Mouse (Mus musculus) hindbrain, postnatal 0 days (tissue): ENCODE measurements around the gene 3830406C13Rik. TPM values are rescaled to one million over a fixed set of nuclear protein-coding genes. Genes with fewer than 3 reads are reported as not detected.

Experiments
- ATAC-seq: fragments of 200-750 bp; cut with Nextera tagmentation; 2 replicates; pipeline ENCODE4 v1.8.0; 2017; ENCODE audit warnings: mild to moderate bottlenecking, moderate TSS enrichment, moderate library complexity
- DNase-seq: peaks from one replicate; pipeline ENCODE4 v3.0.0-alpha.2; 2015; ENCODE audit warnings: low spot score
- H3K27ac ChIP-seq: fragments of 300-500 bp; sonication (generic); 2 replicates; pipeline ENCODE4 v1.5.1; 2014; ENCODE audit warnings: mild to moderate bottlenecking
- H3K27me3 ChIP-seq: fragments of 300-500 bp; sonication (generic); 2 replicates; pipeline ENCODE4 v1.6.1; 2014; ENCODE audit warnings: low read length, mixed read lengths; ENCODE audit not compliant: insufficient read depth
- H3K36me3 ChIP-seq: fragments of 300-500 bp; sonication (generic); 2 replicates; pipeline ENCODE4 v1.6.1; 2014; ENCODE audit warnings: low read length, mixed read lengths; ENCODE audit not compliant: insufficient read depth
- H3K4me1 ChIP-seq: fragments of 300-500 bp; sonication (generic); 2 replicates; pipeline ENCODE4 v1.6.1; 2014; ENCODE audit warnings: antibody characterized with exemption, low read length, mixed read lengths; ENCODE audit not compliant: insufficient read depth
- H3K4me2 ChIP-seq: fragments of 300-500 bp; sonication (generic); 2 replicates; pipeline ENCODE4 v1.6.1; 2014; ENCODE audit warnings: low read depth, mild to moderate bottlenecking, low read length, moderate library complexity, mixed read lengths
- H3K4me3 ChIP-seq: fragments of 300-500 bp; sonication (generic); 2 replicates; pipeline ENCODE4 v1.5.1; 2014; ENCODE audit warnings: low read length
- H3K9ac ChIP-seq: fragments of 300-500 bp; sonication (generic); replicated peaks from 2 replicates; pipeline ENCODE4 v1.6.1; 2014; ENCODE audit warnings: mild to moderate bottlenecking, low read length, moderate library complexity, mixed read lengths
- H3K9me3 ChIP-seq: fragments of 300-500 bp; sonication (generic); 2 replicates; pipeline ENCODE4 v1.6.1; 2016; ENCODE audit warnings: low read length, mixed read lengths
- CTCF ChIP-seq: IDR thresholded peaks from 2 replicates; pipeline ENCODE4 v1.5.1; 2016; ENCODE audit warnings: antibody characterized with exemption, control low read depth, low read depth
- WGBS: fragments of 180-500 bp; shearing (Covaris S2); extraction: QIAGEN DNeasy Blood & Tissue Kit; methylation state at CpG from one replicate; pipeline ENCODE4 v1.1.7; 2014; 5-methylcytosine and 5-hydroxymethylcytosine counted together
- polyA plus RNA-seq: library from polyadenylated mRNA; unstranded; fragments of >200 nt; fragmentation: Nextera tagmentation; extraction: Ambion mirVana; gene quantifications from 2 replicates; pipeline ENCODE4 v1.2.1, GENCODE M21; 2015
- total RNA-seq: library from RNA; depleted of rRNA; stranded (reverse); fragments of >200 nt; gene quantifications from 2 replicates; pipeline ENCODE4 v1.2.3, GENCODE M21; 2014

3830406C13Rik gene
- total and polyA plus RNA-seq, 2 experiments from 2014 or later = 15.3 to 42.0 TPM

DNA sequence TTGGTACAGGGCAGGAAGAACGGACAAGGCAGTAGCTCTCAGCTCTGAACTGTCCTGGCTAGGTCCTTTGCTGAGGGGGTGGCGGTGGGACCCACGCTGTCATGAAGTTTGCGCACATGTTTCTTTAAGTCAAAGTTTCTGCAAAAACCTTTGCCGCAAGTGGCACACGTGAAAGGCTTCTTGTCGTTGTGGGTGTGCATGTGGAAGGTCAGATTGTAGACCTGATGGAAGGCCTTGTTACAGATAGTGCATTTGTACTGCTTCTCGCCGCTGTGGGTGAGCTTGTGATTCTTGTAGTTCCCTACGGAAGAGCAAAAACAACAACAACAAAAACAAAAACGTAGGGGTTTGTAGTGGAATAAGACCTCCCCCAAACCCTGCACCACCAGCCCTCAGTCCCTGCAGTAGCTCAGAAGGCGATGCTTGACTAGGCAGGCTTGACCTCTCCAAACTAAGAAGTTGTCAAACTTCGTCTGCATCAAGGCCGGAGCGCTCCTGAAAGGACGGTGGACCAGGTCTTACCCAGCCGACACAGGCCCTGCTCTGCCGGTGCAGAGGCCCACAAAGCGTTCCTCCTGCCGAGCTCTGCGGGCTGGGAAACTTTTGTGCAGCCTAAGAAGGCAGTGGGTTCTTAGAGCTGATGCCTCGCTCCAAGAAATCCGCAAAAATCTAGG, 58.6 kb downstream of the 3830406C13Rik start:
- Histone ChIP-seq H3K27me3 (peaks cover 74% of the 10 kb centered on the region), H3K9ac (no peak overlapping the region), H3K9me3 (no peaks in the 10 kb centered on the region), H3K4me2 (no peak overlapping the region), H3K4me1 (peaks cover 4% of the 10 kb centered on the region; the same call in 1 of the 2 replicates), H3K36me3 (no peaks in the 10 kb centered on the region), H3K27ac (no peak overlapping the region), H3K4me3 (no peak overlapping the region)
- DNase-seq = no peak
- WGBS = 5% methylated on average over 23 of the region's 23 CpGs
- TF ChIP-seq CTCF = no peak
- no peak for ATAC-seq

DNA sequence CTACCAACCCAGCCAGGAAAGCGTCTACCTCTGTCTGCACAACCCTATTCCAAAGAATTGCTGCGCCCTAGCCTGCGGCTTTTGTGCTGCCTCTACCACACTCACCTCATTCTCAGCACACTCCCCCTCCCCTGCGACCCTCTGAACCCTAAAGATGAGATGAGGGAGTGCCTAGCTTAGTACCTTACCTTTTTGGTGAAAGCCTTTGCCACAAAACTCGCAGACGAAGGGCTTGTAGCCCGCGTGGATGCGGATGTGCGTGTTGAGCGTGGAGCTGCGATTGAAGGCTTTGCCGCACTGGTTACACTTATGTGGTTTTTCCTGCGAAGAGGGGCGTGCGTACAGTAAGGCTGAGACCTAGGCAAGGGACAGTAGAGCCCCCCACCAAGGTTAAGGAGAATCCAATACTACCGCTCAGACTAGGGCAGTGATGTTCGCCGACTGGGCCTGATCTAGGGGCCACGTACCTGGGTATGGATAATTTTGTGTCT, 59.5 kb downstream of the 3830406C13Rik start:
- Histone ChIP-seq H3K27me3 (peaks cover 83% of the 10 kb centered on the region), H3K9me3 (no peaks in the 10 kb centered on the region), H3K4me1 (no peaks in the 10 kb centered on the region), H3K4me3 (no peak overlapping the region), H3K27ac (no peak overlapping the region), H3K9ac (no peak overlapping the region), H3K36me3 (no peaks in the 10 kb centered on the region), H3K4me2 (no peak overlapping the region)
- no peak for TF ChIP-seq CTCF
- ATAC-seq (no peak), DNase-seq (no peak)
- WGBS = 2% methylated on average over 20 of the region's 20 CpGs

DNA sequence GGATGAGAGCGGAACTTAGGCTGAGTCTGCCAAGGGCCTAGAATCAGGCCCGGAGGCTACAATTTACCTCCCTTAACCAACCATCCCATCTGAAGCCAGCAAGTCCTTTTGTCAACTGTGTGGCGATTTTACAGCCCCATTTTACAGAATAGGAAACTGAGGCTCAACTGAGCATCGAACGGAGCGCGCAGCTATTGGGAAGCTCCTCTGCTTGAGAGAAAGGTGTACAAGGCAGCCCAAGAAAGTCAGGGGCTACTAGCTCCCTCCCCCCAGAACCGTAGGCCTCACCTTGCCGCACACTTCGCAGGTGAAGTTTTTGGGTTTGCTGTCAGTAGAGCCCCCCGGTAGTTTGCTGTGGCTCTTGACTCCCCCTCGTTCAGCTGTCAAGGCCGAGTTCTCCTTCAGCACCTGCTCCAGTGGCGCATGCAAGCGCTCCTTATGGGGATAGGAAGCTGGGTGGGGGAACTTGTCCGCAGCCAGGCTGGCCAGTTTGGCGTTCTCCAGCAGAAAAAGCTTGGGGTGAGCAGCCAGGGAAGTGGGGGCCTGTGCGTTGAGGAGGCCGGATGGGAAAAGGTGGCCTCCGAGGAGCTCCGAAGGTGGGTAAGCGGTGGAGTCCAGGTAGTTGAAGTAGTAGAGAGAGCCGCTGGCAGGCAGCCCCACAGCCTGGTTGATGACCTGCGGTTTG, 60.2 kb downstream of the 3830406C13Rik start:
- Histone ChIP-seq H3K27ac (no peak overlapping the region), H3K27me3 (peaks cover 85% of the 10 kb centered on the region), H3K4me1 (no peaks in the 10 kb centered on the region), H3K9ac (no peak overlapping the region), H3K4me3 (no peak overlapping the region; the same call in 1 of the 2 replicates), H3K36me3 (no peaks in the 10 kb centered on the region), H3K9me3 (no peaks in the 10 kb centered on the region), H3K4me2 (peak overlapping the region; percentile 31; the same call in 1 of the 2 replicates)
- 3% methylated on average over 24 of the region's 24 CpGs for WGBS
- DNase-seq (no peak), ATAC-seq (no peak)
- TF ChIP-seq CTCF = no peak

DNA sequence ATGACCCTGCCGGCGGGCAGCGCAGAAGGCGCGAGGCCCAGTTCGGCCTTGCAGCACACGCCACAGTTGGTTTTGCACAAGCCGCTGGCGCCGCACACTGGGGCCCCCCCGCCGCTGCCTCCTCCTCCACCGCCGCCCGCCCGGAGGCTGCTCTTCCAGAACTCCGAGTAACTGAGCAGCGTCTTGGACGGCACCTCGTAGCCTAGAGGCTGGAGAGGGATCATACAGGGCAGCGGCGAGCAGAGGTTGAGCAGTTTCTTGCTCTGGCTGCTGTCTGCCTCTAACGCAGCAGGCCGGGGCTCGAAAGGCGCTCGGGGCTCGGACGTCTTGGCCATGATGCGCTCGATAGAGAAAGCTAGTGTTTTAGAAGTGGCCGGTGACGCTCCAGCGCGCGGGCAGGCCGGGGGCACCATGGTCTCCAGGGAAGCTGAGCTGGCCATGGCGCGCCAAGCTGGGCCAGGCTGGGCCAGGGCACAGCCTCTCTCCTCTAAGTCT, 60.8 kb downstream of the 3830406C13Rik start:
- ATAC-seq = no peak
- Histone ChIP-seq H3K4me1 (no peaks in the 10 kb centered on the region), H3K27me3 (peaks cover 85% of the 10 kb centered on the region), H3K36me3 (no peaks in the 10 kb centered on the region), H3K4me2 (peak overlapping the region; percentile 31; the same call in 1 of the 2 replicates), H3K9ac (no peak overlapping the region), H3K9me3 (no peaks in the 10 kb centered on the region), H3K27ac (no peak overlapping the region), H3K4me3 (peak overlapping the region; percentile 15; the same call in 1 of the 2 replicates)
- DNase-seq = no peak
- under 1% methylated on average over 39 of the region's 39 CpGs for WGBS
- TF ChIP-seq CTCF = no peak

DNA sequence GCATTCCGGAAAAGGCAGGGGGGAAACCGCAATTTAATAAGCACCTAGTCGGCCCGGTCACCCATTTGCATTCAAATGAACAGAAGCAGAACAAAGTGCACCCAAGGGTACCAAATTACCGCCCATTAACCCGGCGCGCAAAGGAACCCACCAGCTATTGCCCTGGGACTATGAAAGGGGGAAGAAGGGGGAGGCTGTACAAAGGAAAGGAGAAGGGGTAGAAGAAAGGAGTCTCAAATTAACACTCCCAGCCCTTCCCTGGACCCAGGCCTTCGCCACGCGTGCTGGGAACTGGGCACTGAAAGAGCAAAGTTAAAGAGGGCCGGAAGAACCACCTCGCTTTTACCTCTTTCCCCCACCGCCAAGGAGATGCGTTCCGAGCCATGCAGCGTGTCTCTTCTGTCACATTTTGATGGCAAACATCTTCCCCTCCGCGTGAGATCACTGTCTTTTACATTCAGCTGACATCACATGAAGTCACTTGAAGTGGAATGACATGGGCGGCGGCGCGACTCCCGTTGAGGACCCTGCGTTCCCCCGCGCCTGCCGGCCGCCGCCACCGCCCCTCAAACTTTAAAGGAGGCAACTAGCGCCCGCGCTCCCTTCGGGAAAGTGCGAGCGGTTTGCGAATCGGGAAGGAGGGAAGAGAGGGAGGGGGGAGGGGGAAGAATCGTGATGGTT, 61.4 kb downstream of the 3830406C13Rik start:
- H3K27ac ChIP-seq = no peak overlapping the region
- H3K27me3 ChIP-seq = peaks cover 90% of the 10 kb centered on the region
- no peak for DNase-seq
- H3K4me1 ChIP-seq = no peaks in the 10 kb centered on the region
- H3K9ac ChIP-seq = no peak overlapping the region
- no peaks in the 10 kb centered on the region for H3K36me3 ChIP-seq
- H3K4me3 ChIP-seq = peak overlapping the region; percentile 15; the same call in 1 of the 2 replicates
- peak overlapping the region; percentile 31; the same call in 1 of the 2 replicates for H3K4me2 ChIP-seq
- H3K9me3 ChIP-seq = no peaks in the 10 kb centered on the region
- TF ChIP-seq CTCF = no peak
- 1% methylated on average over 39 of the region's 40 CpGs for WGBS
- ATAC-seq = no peak

DNA sequence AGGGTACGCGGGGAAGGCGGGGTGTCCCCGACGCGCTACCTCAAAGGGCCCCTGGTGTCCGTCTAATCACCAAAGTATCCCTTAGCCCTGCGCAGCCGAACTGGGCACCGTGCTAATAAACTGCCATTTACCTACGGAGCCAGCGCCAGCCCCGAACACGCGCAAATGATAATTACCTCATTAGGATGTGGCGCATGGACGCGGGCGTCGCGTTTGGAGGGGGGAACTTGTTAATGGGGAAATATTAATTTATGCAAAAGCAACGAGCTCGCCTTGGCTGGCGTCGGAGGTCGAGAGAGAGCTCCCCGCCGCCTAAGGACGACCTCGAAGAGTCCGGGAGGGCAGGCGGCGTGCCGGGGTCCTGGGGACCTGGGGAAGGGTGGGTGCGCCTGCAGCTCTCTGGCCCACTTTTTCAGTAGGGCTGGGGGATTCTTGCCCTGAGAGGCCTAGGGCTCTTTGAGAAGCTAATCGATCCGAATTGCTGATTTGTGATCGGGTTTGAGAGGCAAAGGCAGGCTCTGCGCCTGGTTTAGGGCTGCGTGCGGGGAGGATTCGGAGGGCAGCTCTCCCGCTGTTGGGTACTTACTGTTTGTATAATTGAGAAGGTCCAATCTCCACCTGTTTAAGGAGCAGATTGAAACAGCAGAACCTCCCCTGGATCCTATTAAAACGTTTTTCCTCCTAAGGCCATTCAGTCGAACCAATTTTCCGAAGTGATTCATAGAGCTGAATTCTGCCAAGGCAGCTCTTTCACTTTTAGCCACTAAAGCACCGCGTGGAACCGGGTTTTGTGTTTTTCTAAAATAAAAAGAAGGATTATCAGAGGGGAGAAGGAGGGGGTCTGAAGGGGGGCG, 62.3 kb downstream of the 3830406C13Rik start:
- DNase-seq (no peak), ATAC-seq (no peak)
- under 1% methylated on average over 50 of the region's 50 CpGs for WGBS
- Histone ChIP-seq H3K9ac (no peak overlapping the region), H3K36me3 (no peaks in the 10 kb centered on the region), H3K27me3 (peaks cover 91% of the 10 kb centered on the region), H3K4me1 (no peaks in the 10 kb centered on the region), H3K4me2 (peak overlapping the region; percentile 21; the same call in 1 of the 2 replicates), H3K27ac (no peak overlapping the region), H3K9me3 (no peaks in the 10 kb centered on the region), H3K4me3 (peak overlapping the region; percentile 0; the same call in 1 of the 2 replicates)
- no peak for TF ChIP-seq CTCF
